Mouse (Mus musculus): ENCODE results near the gene Mdga1.

Mdga1 gene

DNA sequence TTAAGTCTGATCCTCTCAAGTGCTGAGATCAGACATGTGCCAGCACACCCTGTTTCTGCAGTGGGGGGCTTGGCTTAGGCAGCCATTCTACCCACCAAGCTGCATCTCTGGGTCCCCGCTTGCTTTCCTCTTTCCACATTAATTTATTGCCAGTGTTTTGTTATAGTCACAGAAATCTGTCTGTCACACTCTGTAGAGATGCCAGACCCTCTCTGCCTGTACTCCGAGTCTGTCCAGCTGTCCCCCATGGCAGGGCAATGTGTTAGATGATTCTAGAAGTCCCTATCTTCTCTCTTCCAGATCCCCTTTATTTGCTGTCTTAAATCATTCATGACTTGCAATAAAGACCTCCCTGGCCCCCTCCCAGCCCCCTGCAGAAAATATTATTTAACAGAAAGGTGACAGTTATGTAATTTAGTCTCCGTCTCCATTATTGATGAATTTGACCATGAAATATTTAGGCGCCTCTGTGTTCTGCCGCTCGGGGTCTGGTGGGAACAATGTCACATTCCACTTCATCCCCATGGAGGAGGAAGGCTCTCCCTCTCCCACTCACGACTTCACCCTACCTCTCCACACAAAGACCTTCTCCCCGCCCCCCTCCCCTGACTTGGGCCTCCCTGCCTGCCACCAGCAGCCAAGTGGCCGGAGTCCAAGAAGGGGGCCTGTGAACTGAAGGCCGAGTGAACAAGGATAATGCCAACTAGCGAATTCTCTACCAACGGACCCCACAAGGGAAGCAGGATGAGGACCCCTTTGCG, 50.9 kb downstream of the Mdga1 start:
- no peak for DNase-seq

DNA sequence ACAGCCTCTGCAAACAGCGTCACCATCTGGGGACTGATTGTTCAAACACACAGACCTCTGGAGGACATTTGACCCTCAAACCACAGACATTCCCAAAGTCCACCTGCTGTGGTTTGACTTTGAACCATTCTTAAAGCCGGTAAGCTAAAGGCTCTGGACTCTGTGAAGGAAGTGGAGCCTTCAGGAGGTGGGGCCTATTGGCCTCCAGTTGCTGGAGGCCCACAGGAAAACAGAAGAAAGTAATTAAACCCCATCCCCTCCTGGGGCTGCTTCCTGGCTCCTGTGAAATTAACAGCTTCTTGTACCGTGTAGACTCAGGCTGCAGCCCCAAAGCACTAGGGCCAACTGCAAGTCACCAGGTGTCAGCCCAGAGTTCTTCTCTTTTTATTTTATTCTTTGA, 52.9 kb downstream of the Mdga1 start:
- DNase-seq = no peak

DNA sequence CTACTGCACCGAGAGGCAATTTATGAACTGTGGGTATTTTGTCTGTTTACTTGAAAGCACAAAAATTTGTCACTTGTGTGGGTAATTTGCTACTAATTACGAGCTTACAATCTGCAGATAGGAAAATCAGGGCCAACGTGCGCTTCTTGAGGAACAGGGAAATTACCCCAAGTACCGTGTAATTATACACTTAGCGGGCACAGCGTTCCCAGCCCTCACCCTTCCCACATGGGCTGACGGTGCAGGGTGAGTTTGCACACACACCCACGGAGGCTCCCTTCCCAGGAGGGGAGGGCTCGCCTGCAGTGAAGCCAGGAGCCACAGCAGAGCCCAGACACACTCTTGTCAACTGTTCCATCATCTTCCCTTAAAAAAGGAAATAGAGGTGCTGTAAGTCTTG, 54.1 kb downstream of the Mdga1 start:
- no peak for DNase-seq

DNA sequence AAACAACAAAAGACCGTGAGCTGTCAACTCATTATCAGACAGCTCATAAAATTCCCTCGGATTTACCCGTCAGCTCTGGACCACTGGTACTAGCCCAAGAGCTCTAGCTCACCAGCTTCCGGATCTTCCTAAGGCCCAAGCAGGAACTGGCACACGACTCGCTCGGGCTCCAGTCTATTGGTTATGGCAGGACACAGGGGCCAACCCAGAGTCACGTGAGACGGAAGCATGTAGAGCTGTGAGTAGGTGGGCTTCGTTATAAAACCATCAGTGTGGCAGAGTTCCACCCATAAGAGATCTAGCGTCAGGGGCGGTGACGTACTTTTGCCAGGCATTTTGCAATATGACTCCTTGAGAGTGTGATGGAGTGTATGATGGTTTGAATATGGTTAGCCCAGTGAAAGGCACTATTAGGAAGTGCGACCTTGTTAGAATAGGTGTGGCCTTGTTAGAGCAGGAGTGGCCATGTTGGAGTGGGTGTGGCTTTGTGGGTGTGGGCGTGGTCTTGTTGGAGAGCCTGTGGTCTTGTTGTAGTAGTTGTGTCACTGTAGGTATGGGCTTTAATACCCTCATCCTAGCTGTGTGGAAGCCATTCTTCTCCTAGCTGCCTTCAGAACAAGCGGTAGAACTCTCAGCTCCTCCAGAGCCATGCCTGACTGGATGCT, 56.5 kb downstream of the Mdga1 start:
- no peak for DNase-seq

DNA sequence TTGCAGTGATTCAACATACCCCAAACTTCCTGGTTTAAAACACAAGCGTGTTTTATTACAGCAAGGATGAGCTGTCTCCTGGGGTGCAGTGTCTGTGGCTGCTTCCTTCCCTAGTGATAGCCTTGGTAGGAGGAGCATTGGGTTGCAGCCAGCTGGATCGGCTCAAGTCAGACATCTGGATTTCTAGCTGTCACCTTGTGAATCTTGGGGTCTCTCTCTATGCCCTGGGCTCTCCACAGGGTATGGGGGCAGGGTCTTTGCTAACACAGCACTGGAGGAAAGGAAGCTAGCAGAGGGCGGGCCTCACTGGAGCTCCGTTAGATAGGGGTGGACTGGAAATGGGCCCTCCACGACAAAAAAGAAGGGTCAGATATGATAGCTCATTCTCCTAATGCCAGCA, 57.2 kb downstream of the Mdga1 start:
- no peak for DNase-seq

DNA sequence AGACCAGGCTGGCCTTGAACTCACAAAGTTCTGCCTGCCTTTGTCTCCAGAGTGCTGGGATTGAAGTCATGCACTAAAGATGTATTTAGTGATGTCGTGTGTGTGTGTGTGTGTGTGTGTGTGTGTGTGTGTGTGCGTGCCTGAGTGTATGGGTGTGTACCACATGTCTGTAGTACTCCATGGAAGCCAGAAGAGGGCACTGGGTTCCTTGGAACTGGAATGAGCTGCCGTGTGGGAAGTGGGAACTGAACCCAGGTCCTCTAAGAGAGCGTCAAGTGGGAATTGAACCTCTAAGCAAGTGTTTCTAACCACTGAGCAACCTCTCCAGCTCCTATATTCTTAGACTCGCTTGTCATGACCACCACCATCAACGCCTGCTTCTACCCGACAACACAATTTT, 60.9 kb downstream of the Mdga1 start:
- no peak for DNase-seq

DNA sequence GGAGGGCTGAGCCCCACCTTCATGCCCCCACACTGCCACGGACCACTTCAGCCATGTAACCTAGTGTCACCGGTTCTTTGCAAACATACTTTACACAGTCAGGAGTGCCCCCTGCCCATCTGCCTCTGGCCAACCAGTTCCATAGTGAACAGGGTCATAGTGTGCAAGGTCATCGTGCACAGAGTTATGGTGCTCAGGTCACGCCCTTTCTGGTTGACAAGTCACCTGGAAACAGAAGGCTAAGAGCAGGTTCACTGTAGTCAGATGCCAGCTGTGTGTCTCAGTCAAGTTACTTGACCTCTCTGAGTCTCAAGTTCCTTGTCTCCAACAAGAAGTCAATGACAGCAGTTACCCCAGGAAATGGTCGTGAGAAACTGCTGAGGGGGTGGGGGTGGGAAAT, 65.2 kb downstream of the Mdga1 start:
- peak in 1 of 2 experiments; percentile 32 for DNase-seq

DNA sequence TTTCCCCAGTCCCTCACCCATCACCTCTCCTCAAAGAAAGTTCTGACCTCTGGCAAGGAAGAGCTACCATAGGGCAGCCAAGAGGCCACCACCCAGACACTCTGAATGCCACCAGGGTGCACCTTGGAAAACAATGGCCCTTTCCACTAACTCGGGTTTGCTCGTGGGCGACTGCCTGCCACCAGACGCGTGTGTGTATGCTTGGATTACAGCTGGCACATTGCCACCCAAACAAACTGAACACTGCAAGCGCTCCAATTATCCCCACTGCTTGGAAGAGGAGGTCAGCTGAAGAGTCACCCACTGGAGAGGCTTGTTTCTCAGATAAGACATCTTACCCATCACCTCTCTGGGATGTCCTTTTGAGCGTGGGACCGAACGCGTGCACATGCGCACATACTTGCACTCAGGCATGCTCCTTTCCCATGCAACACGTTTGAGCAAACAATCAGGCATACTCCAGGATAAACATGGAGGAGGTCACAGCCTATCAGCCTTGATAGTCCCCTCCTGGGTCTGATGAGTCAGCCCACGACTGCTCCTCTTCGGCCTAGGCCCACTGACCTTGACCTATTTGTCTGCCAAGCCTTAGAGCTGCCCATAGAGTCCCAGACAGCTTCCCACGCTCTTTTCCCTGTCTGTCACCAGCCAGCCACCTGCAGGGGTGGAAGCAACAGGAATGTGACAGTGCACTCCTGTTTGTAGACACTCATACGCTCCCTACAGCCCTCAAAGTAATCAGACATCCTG, 67.3 kb downstream of the Mdga1 start:
- DNase-seq = no peak

DNA sequence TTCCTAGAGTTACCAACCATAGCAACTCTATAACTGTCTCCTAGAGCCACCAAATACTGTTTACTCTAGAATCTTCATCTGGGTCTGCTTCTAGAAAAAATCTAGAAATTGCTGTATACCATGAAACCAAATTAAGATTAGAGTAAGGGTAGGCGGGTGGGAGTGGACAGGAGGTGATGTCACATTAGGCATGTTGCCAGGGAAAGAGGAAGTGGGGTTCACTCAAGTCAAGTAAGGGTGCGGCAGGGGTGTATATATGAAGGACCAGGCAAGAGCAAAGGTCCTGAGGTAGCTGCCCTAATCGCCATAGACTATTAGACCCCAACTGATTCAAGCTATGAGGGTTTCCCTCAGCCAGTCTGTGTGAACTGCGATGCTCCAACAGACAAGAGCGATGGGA, 69.6 kb downstream of the Mdga1 start:
- DNase-seq = no peak

DNA sequence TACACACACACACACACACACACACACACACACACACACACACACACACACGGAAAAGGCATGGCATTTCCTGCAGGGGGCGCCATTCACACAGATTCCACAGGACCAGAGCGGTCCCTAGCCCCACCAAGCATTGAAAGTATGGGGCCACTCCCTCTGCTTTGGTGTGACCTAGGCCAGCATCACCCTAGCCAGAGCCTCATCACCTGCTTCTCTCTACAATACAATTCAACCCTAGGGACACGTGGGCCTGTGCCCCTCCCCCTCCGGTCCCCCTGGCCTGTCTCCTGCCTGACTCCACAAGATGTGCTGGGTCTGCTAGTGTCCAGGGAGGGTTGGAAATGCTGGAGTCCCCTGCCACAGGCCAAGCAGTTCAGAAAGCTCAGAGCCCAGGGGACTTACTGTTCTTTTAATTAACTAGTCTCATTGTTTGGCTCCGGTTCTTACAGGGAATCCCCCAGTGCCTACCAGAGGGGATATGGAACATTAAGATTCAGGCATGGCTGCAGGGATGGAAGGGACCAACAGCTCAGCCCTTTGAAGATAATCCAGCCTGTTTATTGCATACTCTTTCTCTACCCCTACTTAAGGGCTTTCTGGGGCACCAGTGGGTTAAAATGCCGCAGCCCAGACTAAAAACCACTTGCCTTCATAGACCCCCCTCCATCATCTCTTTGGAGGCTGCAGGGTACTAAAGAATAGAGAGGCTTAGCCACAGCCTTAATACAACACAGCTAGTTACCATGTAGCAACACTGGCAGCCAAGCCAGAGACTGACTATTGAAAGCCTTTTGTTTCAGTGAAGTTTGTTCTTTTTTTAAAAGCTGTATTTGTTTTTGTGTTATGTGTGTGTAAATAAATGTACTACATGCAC, 73.5 kb downstream of the Mdga1 start:
- no peak for DNase-seq

DNA sequence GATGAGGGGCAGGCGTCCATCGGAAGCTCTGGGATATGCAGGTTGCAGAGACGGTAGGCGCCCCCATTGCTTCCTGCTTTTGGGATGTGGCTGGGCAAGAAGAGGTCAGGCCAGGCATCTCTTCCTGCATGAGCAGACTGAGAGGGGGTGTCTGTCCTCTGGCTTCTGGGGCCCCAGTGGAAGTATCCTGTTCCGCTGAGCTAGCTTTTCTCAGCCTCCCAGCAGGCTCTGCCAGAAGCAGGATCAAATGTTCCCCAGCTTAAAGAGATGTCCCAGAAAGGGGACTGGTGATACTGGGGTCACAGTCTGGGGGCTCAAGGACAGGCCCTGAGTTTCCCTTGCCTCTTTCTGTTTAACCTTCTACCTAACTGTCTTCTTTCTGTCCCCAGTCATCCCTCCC, 74.3 kb downstream of the Mdga1 start:
- DNase-seq = no peak

DNA sequence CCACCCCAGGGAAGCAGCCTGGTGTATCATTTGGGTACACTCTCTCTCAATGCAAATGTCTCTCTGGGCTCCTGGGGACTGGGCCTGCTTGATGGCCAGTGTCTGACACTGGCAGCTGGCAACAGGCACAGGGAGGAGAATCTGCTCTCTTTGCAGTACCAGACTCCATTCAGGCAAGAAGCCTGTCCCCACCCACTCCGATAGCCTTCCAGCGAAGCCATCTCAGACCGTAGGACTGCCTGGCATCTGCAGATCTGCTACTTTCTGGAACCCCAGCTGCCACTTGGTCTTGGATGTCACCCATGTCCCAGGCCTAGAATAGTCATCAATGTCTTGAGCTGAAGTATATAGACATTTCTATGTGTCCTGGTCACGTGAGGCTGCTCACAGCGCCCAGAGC, 74.9 kb downstream of the Mdga1 start:
- DNase-seq = no peak

DNA sequence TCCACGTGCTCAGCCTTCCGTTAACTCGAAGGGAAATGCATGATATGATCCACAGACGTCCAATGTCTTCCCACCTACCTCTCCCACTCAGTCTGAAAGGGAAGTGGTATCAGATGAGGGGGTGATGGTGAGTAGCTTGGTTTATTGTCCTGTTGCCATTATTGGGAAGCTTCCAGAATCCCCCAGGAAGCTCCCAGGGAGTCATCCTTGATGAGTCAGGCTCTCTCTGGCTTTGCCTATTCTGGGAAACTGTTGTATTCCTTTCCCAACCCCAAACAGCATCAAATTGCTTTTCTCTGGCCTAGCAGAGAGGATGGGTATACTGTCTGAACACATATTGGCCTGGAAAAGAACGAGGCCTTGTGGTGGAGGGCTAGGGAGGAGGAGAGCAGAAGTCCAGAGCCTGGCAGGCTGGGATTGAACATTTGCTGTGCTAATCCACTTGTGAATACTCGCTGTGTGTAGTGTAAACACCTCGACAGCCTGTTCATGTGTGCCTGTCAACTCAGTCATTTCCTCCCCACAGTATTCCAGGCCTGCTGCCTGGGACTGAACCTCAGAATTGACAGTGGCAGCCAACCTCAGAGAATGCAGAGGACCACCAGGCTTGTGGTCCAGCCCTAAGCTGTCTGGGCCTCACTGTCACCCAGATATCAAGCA, 79.3 kb downstream of the Mdga1 start:
- no peak for DNase-seq

DNA sequence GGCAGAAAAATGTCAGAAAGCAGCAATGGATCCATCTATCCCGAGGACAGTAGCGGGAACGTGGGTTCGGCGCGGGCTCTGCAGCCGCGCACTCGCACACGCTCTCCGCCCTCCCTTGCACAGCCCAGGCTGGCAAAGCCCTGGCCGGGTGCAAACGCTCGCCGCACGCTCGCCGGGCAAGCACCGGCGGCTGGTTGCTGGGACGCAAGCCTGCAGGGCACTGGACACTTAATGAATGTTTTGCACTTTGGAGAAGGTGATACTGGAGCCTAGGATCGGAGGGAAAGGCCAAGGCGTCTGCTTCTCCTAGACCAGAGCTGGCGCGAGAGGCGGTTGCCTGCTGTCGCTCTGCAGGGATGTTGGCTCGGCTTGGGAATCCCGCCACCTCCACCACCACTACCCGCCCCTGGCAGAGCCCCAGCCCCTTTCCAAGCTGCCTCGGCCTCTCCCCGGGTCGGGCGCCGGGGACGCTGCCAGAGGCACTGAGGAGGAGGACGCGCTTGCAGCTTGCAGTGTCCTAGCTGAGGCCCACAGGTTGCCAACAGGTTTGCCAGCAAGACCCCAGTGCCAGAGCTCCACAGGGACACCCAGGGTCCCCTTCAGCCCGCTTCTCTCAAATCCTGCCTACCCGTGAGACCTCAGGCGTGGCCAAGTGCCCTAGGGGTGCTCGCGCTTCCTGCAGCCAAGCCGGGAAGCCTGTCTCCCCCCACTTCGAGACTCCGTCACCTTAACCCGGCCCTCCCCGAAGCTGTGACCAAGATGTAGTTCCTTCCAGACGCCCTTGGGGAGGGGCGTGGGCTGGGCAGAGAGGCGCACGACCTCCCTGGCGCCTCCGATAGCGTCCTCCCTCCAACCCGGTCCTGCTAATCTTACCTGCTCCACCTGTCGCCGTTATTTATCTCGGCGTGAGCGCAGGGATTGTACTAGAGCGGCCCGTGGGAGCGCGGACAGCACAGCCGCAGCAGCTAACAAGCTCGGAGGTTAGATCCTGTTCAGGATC, 80.6 kb downstream of the Mdga1 start:
- no peak for DNase-seq

DNA sequence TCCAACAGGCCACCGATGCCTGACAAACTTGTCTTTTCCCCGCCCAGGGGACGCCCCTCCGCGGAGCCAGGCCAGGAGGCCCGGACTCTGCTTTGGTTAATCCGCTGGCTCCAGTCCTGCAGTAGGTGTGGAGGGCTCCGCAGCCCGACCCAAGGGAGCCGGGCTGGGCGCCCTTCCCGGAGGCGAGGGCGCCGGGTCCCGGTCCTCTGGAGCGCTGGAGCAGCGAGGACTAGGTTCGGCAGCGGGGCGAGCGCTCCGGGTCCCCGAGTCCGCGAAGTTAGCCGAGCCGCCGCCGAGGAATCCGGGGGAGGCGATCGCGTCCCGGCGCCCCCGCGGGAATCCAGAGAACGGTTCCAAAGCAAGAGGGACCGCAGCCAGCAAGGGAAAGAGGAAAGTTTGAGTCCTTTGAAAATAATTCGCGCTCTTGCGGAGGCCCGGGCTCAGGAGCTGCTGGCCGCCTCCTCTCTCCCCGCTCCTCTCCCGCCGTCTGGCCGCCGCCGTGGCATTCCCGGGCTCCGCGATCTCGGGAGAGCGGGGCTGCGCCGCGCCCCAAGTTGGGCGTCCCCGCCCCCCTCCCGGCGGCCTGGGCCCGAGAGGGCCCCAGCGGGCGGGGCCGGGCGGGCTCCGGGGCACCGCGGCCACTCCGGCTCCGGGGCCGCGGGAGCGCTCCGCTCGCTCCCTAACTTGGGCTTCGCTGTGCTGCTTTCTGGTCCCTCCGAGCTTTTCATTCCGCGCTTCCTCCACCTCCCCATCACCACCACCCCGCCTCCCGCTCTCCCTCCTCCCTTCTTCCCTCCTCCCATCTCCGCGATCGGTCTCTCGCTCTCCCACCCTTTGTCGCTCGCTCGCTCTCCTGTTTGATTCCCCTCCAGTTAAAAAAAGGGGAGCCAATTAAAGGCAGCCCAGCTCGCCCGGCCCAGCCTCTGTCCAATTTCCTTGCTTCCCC, 81.7 kb downstream of the Mdga1 start:
- peak in 1 of 2 experiments; percentile 19 for DNase-seq

DNA sequence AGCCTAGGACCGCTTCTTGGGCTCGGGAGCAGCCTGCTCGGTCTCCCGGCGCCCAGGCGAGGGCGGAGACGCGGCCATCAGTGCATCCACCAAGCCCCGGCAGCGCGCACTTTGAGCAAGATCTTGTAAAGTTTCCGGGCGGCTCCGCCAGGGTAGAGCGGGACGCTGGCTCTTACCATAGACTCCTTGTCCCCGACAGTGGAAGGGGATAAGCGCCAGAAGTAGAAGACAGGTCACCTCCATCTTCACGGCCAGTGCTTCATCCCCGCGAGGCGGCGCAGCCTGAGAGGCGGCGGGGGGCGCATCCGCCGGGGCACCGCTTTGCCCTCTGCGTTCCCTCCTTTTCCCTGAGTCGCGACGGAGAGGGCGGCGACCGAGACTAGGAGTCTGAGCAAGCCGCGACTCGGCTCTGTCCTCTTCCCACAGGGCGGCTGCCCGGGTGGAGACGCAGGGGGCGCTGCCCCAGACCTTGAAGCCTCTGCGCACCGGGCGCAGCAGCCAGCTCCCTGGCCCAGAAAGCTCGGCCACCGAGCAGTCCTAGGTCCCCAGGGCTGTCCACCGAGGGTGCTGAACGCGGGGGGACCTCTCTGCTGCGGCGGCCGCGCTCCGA, 82.5 kb downstream of the Mdga1 start:
- peak in 1 of 2 experiments; percentile 13 for DNase-seq

DNA sequence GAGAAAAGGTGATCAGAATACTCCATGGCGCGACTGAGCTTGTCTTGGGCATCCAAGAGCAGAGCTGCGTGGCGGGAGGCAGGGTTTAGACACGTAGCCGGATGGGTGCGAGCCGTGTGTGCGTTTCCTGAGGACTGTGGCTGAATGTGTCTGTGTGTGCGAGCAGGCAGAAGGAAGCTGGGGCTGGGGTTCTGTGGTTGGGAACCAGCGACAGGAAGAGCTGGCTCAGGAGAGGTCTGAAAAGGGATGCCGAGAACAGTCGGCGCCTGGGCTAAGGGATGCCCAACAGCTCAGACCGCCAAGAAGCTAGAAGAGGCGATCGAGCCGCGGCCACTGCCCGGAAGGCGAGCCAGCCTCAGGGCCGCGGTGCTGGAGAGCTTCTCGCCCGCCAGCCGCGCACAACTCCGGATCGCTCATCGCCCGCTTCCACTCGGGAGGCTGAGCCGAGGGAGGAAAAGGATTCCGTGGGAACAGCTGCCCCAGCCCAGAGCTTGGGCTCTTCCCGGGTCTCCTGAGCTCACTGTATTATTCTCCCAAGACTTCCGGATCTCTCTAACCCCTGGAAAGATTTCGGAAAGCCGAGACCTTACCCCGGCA, 83.1 kb downstream of the Mdga1 start:
- no peak for DNase-seq

DNA sequence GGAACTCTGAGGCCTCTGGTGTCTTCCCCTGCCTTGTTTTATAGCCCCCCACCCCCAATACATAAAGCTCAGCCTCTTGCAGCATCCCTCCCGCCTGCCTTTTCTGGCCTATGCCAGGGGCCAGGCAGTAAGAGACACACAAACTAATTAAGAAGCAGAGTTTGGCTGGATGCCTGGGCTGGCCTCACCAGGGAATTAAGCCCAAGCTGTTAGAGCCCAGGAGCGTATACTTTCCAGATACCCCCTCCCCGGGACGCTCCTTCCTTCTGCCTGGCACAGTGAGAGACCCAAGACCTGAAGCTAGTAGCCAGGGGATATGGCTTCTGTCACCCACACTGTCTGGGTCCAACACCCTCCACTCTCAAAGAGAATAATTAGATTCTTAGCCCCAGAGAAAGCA, 83.8 kb downstream of the Mdga1 start:
- peak in 1 of 2 experiments; percentile 25 for DNase-seq

DNA sequence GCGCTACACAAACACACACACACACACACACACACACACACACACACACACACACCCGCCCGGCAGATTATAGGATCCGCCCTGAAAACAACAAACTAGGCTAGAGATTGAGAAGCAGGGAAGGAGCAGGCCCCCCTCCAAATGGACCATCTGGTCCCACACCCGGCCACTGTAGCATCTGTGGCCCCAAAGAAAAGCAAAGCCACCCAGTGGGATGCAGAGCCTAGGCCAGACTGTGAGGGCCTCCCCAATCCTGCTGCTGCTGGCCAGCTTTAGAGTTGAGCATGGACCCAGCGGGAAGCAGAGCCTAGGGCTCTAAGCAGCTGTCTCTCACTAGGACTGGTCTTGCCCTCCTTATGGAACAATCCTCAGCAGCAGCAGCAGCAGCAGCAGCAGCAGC, 85.3 kb downstream of the Mdga1 start:
- DNase-seq = no peak

Measured in kidney, adult 8-10 months (tissue).